Mouse (Mus musculus): ENCODE data around the gene Sdk1.

DNA sequence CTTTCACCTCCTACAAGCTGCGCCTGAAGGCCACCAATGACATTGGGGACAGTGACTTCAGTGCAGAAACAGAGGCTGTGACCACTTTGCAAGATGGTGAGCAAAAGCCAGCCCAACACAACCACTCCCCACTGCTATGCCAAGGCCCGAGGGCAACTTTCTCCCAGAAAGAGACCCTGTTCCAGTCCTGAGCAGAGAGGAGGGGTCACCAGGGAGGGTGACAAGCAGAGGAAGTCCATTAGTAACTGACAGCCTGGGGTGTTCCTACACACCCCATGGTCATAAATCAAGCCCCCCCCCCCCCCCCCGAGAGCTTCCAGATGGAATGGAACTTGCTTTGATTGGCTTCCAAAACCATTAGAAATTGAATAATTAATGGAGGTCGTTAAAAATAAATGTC is 886.5 kb downstream of the Sdk1 start:
- TF ChIP-seq CTCF (conservative IDR thresholded peaks at IDR 0.05 in 1 of 2, IDR thresholded peaks at IDR 0.05 in 1 of 2; ENCODE audit: low read depth in 2 of 2, low read length in 2 of 2), result no peak
- TF ChIP-seq HCFC1 (IDR thresholded peaks at IDR 0.05; ENCODE audit: low read depth, low read length), result no peak
- TF ChIP-seq USF1 (IDR thresholded peaks at IDR 0.05; ENCODE audit: low read depth, low read length), result no peak
- TF ChIP-seq POLR2A (IDR thresholded peaks at IDR 0.05; ENCODE audit: low read depth, low read length), result no peak
- no peak for TF ChIP-seq ZNF384 (IDR thresholded peaks at IDR 0.05; ENCODE audit: low read depth, low read length)
- TF ChIP-seq MAZ (IDR thresholded peaks at IDR 0.05; ENCODE audit: low read depth, low read length), result no peak
- no peak for TF ChIP-seq USF2 (conservative IDR thresholded peaks at IDR 0.05; ENCODE audit: low read depth, low read length)
- TF ChIP-seq TCF12 (IDR thresholded peaks at IDR 0.05; ENCODE audit: low read depth, low read length), result no peak

Measured in CH12.LX (cell line).